Mouse (Mus musculus) lung, adult 10 weeks (tissue): ENCODE measurements around the gene Helb. TPM values are rescaled to one million over a fixed set of nuclear protein-coding genes. Genes with fewer than 3 reads are reported as not detected.

Experiments
- polyA plus RNA-seq: library from polyadenylated mRNA; stranded (reverse); fragments of 350-450 nt; fragmentation: Illumina TruSeq; extraction: RNeasy Lipid Tissue Mini Kit (QIAGEN cat#74804); gene quantifications from one replicate; pipeline ENCODE4 v1.2.3, GENCODE M21; 2014; ENCODE audit warnings: low read depth, low replicate concordance; ENCODE audit not compliant: insufficient read depth

Gene Helb
- polyA plus RNA-seq: 2.1 TPM

DNA sequence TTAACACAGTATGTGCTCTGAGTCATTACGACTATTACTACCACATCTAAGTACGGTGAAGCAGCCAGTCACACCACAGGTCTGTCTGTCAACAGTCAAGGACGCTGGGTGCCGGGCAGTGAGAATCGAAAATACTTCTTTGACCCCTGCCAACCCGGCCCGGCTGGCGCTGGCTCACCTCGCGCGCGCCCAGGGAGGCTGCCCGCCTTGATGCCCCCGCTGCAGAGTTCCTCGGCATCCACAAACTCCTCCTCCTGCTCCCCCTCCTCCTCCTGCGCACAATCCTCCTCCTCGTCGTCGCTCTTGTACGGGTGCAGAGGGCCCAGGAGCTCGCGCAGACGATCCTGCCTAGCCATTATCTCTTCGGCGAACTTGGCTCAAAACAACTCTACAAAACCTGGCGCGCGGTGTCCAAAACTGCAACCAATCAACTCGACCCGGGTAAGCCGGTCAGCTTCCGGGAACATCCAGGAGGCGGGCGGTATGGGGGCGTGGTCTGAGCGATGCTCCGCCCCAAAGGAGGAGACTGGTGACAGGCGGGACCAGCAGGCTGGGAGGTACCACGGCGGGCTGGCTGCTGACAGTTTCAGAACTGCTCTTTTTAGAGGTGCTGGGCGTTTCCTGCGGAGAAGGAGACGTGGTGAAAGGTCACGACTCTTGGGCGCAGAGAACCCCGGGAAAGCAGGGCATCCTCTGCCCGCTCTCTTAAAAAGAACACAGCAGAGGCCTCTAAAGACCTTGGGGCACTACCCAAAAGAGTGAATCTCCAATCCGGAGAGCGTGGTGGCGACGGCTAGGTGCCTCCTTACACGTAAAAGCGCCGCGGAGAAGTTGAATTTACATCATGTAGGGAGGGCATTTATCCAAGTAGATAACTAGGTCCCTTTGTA lies at the start of gene Helb:
Gene Helb (minus strand): TSS at position 481 of the 890 bp plus-strand sequence.

Other genes starting within 250 kb of the Helb start
- 96.1 TPM for gene Tmbim4, start 88.6 kb upstream of the Helb start, polyA plus RNA-seq
- gene Irak3, start 89.1 kb upstream of the Helb start, polyA plus RNA-seq: 4.1 TPM
- 45.6 TPM for gene Llph, start 114.1 kb upstream of the Helb start, polyA plus RNA-seq